Mouse (Mus musculus): ENCODE measurements around the gene Olfr155. TPM values are rescaled to one million over a fixed set of nuclear protein-coding genes. Genes with fewer than 3 reads are reported as not detected.
A peak's percentile ranks its signal among the peaks of the same experiment; 100 is the strongest.

The Olfr155 gene
- not detected for total RNA-seq (2021)
- long read RNA-seq, experiment 1, result 0 reads
- long read RNA-seq, experiment 2, result 0 reads

DNA sequence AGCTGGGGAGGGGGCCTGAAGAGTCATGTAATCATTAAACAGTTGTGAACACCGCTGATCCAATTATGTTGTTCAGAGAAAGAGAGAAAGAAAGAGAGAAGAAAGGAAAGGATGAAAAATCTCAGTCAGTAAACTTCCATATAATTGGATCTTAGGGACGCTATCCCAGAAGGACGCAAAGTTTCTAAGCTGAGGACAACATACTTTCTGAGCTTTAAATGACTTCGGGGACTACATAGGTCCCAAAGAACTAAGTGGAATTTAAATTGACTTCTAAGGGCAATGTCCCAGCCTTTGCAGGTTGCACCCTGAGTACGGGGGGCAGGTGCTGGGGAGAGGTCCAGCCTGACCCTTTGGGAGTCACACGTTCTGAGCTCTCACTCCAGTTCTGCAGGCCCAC is at the start of gene Olfr155:
Olfr155 (plus strand) TSS at position 301 of the 400 bp plus-strand sequence.
- DNase-seq (ENCODE audit: low spot score in 2 of 2), result no peak

DNA sequence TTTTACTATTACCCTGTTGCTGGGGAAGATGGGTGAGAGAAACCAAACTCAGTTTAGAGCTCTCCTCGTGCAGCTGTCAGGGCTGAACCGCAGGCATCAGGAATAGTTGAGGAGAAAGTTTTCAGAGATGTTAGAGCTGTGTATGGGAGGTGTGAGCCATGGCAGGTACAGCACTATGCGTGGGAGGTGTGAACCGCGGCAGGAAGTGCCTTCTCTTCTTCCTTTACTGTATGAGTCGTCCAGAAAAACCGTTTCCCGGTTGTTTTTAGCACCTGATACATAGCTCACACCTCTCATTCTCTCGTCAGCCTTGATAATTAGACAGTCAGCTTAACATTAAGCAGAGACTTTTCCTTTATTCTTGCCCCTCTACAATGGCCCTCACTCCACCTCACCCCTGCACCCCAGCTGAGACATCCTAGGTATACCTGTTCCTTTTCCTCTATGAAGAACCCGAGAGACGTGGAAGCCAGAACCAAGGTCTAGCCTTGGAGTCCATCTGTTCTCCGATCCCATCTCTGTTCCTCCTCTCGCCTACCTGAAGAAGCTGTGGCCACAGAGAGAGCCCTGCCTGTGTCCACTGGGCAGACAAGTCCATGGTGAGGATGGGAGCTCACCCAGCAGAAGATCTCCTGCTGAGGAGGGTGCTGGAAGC is 28.3 kb upstream of the Olfr155 start:
- DNase-seq (ENCODE audit: low spot score in 2 of 2), result no peak

DNA sequence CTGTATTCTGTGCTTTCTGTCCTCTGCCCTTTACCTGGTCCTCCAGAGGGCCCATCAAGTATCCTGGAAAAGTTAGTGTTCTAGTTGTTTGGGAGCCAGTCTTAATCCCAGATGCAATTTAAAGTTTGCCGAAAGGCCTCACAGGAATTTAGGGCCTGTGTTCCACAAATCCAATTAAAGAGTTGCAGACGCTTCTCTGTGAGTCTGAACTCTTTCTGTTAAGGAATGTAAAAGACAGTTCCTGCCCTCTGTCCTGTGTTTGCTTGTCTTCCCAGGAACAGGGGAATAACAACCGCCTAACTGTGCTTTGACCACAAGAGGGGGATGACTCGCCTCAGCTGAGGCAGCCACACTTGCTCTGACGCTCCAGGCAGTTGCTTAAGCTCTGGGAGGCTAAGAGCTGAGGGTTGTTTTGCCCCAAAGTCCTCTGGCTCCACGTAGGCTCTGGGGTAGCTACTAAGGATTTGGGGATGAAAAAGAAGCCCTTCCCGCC is 27.5 kb upstream of the Olfr155 start, which contains the start of gene Olfr156:
Olfr156 (minus strand) TSS at position 51 of the 493 bp plus-strand sequence.
- DNase-seq (ENCODE audit: low spot score in 2 of 2), result peak in 1 of 2 experiments; percentile 12

DNA sequence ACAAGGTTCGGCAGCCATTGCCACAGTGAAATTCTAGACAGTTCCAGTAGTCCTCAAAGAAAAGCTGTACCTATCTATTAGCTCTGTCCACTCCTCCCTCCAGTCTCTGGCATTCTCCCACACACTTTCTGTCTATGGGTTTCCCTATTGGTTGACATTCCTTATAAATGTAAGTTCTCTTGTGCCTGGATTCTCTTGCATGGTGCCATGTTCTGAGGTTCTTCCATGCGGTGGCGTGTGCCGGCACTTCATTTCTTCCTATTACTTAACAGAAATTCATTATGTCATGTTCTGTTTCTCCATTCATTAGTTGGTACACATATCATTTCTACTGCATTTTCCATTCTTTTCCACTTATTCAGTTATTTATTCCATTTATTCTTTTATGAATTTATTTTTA is 22.6 kb upstream of the Olfr155 start:
- no peak for DNase-seq (ENCODE audit: low spot score in 2 of 2)

DNA sequence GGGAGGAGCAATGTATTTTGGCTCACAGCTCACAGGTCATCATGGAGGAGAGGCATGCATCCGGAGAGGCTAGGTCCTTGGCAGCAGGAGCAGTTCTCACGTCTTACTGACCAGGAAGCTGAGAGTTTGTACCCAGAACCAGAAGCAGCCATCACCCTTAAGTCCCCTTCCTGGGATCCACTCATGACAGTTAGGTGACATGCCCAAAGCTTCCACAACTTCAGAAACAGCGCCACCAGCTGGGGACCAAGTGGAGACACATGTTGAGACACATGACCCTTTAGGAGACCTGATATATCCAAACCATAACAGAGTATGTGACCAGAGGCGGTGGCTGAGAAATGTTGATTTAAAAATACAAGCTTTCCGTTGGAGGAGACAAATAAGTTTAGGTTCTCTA is 19.3 kb upstream of the Olfr155 start:
- no peak for DNase-seq (ENCODE audit: low spot score in 2 of 2)

DNA sequence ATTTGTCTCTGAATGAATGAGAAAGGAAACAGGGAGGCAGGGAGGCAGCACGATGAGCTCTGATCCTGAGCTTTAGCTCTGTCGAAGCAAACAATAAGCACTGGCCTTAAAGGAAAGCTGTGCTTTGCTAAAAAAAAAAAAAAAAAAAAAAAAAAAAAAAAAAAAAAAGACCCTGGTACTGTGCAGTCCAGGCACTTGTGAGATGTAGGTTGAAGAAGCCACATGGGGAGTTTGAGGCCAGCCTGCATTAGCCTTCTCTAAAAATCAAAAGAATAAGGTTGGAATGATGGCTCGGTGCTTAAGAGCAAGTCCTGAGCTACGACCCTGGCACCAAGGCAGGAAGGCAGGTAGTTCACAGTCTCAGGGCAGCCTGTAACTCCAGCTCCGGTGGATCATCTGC is 17.6 kb upstream of the Olfr155 start:
- no peak for DNase-seq (ENCODE audit: low spot score in 2 of 2)

DNA sequence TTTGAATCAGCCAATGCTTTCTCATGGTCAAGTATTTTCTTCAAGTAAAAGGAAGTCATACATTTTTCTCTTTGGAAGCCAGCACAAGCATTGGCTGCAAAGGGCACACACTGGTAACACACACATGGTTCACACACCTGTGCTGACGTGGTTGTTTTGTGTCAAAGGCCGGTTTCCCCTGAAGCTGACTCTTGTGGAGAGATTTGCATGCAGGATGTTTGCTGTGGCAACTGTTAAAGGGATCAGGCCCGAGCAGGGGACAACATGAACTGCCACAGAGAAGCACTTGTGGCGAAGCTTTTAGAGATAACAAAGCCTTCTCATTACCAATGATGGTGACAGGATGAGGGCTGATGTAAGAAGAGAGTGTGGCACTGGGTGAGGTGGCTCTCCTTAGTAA is 16.6 kb upstream of the Olfr155 start:
- DNase-seq (ENCODE audit: low spot score in 2 of 2), result no peak

DNA sequence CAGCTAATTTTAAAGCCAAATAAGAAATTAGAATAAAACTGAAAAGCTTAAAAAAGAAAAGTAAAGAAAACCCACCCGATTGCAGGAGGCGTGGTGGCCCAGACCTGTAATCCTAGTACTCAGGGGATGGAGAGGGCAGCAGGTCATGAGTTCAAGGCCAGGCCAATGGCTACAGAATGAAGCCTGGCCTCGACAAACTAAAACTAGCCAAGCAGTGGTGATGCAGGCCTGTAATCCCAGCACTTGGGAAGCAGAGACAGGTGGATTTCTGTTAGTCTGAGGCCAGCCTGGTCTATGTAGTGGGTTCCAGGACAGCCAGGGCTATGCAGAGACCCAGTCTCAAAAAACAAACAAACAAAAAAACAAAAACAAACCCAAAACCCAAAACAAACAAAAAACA is 13.0 kb upstream of the Olfr155 start:
- no peak for DNase-seq (ENCODE audit: low spot score in 2 of 2)

DNA sequence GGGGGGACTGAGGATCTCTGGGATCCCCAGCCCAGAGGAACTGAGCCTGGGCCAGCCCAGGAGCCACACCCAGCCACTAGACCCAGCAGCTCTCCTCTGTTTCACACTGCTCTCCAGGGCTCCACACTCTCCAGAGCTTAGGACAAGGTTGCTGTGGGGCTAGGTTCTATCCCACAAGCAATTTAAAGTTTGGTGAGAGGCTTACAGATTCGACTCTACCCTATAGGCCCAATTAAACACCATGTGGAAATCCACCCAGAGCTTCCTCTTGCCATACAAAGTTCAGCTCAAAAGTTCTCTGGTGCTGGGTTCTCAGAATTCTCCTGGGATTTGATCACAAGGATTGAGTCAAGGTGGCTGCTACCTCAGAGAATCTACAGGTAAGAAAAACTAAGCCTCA is 11.3 kb upstream of the Olfr155 start, which contains the start of gene Olfr157:
Olfr157 (minus strand) TSS at position 101 of the 400 bp plus-strand sequence.
- no peak for DNase-seq (ENCODE audit: low spot score in 2 of 2)

DNA sequence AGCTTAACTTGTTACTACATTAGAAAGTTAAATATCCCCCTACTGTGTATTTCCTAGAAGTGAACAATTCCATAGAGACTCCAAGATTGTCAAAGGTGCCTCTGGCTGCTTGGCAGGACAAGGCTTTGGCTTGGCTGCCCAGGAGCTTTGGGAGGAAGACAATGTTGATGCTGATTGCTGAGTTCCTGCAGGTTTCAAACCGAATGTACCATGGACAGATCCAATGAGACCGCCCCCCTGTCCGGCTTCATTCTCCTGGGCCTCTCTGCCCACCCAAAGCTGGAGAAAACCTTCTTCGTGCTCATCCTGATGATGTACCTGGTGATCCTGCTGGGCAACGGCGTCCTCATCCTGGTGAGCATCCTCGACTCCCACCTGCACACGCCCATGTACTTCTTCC is 2.7 kb downstream of the Olfr155 start:
- DNase-seq (ENCODE audit: low spot score in 2 of 2), result no peak

DNA sequence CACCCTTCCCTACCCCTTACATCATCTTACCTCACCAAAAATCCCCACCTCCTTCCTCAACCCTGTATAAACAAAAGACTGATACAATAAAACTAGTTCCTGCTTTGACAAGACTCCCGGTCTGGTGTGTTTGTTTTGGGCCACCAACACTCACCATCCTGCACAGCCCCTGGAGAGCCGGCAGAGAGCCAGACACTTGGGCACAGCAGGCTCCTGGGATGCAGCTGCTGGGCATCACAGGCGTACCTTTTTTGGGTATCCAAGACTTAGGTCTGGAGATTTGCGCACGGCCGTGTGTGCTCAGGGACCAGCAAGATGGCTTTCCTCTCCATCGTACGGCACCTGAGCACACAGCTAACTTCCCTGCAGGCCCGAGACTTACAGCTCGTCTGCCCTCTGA is 8.5 kb downstream of the Olfr155 start:
- DNase-seq (ENCODE audit: low spot score in 2 of 2), result no peak

DNA sequence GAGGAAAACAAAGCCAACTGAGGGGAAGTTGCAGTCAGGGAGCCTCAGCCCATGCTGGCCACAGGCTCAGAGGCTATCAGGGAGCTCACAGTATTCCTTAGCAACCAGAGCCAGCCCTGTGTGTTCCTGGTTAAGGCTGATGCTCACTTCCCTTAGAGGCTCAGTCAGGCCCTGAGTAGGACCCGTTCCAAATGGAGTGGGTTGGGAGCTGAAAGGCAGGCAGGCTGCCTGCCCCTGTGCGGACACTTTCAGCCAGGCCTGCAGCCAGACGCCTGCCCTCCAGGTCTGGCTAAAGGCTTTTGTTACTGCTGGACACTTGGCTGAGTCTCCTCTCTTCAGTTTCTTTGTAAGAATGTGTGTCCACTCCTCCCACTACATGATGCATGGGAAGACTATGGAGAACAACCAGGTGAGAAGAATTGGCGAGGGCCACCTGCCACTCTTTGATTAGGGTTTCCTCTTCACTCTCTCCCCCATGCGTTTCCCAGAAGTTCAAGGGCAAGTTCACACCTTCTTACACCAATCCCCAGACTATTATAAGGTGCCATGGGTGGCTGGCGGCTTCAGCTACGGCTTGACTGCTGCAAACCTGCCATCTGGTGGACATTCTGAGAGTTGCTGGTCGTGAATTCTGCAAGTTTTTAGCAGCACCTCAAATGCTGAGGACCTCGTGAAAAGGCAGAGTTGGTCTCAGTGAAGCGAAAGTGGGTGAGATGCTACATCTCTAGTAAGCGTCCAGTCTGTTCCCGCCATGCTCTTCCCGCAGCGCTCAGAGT is 9.6 kb downstream of the Olfr155 start:
- peak; percentile 59 to 68 for DNase-seq (ENCODE audit: low spot score in 2 of 2)

DNA sequence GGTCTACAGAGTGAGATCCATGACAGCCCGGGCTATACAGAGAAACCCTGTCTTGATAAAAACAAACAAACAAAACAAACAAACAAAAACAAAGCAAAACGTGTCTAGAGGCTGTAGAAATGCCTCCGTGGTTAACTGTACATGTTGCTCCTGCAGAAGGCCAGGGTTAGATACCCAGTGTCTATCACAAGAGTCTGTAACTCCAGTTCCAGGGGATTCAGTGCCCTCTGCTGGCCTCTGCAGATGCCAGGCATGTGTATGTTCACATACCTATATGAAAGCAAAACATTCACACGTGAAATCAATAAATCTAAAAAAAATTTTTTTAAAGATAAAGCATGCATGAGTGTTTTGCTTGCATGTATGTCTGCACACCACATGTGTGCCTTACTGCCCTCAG is 11.9 kb downstream of the Olfr155 start:
- no peak for DNase-seq (ENCODE audit: low spot score in 2 of 2)

DNA sequence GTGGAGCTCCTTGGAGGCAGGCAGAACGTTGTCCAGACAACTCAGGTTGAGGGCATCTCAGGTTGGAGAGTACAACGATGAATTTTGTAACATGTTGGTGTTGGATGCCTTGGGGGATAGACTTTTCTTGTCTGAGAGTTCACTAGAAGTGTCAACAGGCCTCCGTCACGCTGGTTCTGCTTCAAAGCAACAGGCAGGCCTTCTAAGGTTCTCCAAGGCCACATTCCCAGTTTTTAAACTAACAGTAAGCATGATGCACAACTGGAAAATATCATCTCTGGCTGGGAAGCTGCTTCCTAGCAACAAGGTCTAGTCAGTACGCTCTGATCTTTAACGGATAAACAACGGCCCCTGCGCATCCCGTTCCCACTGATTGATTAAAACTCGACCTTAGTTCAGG is 18.5 kb downstream of the Olfr155 start:
- DNase-seq (ENCODE audit: low spot score in 2 of 2), result no peak

DNA sequence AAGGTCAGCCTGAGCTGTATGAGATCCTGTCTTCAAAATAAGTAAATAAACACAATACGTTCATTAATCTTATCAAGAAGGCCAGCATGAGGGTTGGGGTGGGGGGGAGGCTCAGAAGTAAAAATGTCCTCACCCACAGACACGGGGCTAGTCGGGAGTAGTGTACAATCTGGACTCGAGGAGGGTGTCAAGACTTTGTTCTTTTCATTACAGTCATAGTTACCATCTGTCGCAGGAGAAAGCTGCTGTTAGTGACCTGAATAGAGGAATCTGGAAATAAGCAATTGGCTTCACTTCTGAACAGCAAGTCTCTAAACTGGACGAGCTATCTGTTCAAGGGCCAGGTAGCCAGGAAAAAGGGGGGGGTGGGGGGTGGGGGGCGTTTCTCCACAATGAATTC is 23.1 kb downstream of the Olfr155 start:
- no peak for DNase-seq (ENCODE audit: low spot score in 2 of 2)

DNA sequence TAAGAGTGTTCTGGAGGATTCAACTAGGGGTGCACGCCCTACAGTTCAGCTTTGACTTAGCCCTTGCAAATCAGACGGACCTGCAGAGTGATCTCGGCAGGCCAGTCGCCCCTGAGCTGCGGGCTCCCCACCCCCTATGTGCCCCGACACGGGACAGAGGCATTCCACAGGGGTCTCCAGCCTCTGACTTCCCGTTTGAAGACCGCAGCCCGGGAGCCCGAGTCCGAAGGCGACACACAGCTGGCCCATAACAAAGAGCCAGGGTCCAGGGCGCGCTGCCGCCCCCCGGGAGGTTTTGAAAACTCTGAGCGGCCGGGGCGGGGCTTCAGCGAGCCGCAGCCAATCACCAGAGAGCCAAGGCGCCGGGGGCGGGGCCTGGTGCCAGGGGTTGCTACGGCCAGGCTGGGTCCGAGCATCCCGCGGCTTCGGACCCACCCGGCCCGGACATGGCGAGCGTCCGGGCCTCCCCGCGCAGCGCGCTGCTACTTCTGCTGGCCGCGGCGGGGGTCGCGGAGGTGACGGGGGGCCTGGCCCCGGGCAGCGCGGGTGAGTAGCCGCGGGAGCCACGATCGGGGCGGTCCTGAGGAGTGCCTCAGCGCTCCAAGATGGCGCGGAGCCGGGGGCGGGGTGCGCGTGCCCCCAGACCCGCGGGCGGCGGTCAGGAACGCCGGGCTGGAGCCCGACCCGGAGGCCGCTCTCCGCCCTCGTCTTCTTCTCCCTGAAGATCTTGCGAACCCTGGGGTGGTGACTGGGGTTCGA is 24.0 kb downstream of the Olfr155 start, which contains the start of gene Reck:
Reck (plus strand) TSS at position 371 of the 759 bp plus-strand sequence.
- DNase-seq (ENCODE audit: low spot score in 2 of 2), result peak; percentile 79 to 83

DNA sequence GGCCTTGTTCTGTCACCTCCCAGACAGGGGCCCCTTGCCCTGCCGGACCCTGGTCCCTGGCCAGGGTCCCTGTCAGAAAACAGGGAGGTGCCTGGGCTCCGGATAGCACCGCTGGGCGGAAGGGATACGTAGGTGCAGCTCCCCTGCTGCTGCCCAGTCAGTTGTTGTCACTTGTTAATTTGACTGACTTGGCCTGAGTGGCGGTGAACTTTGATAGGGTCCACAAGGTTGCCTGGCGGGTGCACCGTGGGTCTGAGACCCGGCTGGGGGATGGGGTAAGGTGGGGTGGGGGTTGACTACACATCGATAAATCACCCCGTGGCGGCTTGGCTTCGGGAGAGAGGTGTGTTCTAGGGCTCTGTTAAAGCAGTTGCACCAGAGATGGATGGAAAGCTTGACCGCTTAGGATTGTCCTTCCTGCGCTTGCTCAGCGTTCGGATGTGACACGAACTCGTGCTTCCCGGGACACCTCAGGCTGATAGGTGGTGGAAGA is 24.6 kb downstream of the Olfr155 start:
- peak in 1 of 2 experiments; percentile 9 for DNase-seq (ENCODE audit: low spot score in 2 of 2)

DNA sequence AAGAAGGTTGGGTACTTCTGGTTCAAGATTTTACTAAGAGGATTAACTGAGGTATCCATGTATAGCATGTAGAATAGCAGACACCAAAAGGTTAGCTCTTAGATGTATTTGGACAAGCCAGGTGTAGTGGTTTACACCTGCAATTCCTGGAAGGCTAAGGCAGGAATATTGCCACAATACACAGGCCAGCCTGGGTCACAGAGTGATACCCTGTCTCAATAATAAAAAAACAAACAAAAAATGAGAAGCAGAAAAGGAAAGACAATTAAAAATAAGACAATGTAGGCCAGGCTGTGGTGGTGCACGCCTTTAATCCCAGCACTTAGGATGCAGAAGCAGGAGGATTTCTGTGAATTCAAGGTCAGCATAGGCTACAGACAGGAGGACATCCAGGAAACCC is 25.9 kb downstream of the Olfr155 start:
- DNase-seq (ENCODE audit: low spot score in 2 of 2), result no peak

DNA sequence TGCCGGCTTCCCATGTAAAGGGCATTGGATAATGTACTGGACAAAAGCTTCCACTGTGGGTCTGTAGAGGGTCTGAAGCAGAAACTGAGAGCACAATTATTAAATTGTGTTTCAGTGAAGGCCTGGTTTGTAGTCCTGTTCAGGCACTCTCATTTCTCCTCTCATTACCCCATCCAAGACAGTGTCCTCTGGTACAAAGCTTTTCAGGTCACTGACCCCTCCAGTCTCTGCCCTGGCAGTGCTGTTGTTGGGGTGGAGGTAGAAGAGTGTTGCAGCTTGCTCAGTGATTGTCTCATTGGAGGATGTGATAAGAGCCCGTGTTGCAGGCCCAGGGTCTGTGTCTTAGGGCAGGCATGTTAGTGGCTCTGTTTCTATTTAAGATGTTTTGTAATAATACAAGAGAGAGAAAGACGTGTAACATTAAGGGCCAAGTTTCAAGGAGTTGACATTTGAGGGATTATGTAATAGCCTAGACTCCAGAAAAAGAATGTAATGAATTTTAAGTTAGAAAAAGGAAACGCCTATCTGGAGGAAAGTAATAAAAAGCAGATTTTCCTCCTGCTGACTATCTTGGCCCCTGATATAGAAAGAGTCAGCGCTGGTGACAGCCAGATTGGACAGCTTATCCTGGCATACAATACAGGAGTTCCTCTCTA is 26.9 kb downstream of the Olfr155 start:
- no peak for DNase-seq (ENCODE audit: low spot score in 2 of 2)

DNA sequence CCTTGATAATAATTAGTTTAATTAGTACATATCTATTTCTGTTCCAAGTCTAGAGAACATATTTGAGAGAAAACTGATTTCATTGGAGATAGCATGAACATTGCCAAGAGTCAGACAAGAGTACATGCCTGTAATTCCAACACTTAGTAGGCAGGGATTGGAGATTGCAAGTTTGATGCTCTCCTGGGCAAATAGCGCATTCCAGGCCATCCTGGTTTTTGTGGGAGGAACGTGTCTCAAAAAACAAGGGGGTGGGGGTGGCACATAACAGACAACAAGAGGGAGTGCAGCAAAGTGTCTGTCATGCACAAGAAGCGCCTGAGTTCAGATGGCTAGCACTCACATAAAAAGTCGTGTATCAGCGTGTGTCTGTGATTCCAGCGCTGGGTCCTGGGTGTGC is 28.2 kb downstream of the Olfr155 start:
- no peak for DNase-seq (ENCODE audit: low spot score in 2 of 2)

DNA sequence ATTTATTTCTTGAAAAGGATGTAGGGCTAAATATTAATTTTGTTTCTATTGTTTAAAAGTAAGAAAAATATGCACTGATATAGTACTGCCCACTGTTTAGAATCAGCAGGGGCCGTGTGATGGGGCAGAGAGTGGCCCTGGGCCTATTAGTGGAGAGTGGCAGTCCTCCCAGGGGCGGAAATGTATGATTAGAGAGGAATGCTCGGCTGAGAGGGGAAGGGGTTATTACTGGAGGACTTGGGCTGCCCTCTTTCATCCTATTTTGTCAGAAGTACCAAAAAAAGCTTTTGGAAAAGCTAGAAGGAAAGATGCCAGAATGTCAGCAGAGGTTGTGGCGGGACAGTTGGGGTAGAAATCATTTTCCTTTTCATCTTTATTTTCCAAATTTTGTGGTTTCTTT is 32.8 kb downstream of the Olfr155 start:
- DNase-seq (ENCODE audit: low spot score in 2 of 2), result no peak

Data from layer of hippocampus, postnatal 14 days (tissue).